Mouse (Mus musculus): Measurements from ENCODE around the gene Lbhd2. TPM values are rescaled to one million over a fixed set of nuclear protein-coding genes. Genes with fewer than 3 reads are reported as not detected.

Lbhd2 gene
- total and polyA plus RNA-seq, 3 experiments, result not detected

DNA sequence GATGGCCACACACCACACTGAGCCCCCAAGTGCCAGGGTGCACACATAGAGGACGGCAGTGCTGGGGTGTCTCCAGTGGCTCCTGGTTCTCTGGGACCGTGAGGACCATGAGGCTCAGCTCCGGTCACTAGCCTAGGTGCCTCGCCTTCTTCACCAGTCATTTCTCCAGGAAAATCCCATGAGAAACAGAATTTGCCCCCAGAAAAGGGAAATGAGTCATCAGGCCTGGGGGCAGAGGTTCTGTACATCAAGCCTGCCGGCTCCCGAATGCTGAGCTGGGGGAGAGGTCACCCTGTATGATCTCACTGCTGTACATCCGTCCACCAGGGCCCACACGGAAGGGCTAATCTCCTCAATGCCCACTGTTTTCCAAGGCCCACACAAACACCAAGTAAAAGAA, 49.3 kb downstream of the Lbhd2 start:
- in situ Hi-C loops (cut with MboI; ENCODE audit: low pct_ligation_motif_present, low pct_unique_long_range_greater_than_20kb, low sequenced_read_pairs), result no loop called here
- peaks cover 59% of the 10 kb centered on the region for H3K27me3 ChIP-seq (replicated peaks)

DNA sequence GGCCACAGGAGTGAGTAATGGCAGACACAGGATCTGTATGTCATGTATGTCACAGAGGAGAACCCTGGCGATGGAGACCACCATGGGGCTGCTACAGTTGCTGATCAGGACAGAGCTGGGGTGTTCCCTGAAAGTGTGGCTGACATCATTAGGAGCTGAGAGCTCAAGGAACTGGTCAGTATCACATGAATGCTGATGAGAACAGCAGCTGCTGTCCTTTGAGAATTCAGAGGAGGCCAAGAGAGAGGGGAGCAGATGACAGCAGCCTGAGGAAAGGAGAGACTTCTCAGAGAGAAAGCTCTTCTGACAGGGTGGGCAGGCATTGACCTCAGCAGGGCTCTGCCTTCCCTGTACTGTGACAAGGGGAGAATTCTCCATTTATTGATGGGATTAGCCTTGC, 51.1 kb downstream of the Lbhd2 start:
- Histone ChIP-seq H3K27ac (ENCODE audit: insufficient read depth, low read depth) (no peak overlapping the region), H3K4me1 (ENCODE audit: control insufficient read depth in 1 of 2, insufficient read depth in 2 of 2) (peaks cover 4 to 26% of the 10 kb centered on the region in 2 experiments; a peak in 3 of 4 replicates)

More for the DNA sequence above, 49.3 kb downstream of the Lbhd2 start:
- Histone ChIP-seq H3K9me3 (replicated peaks; ENCODE audit: low read length) (no peaks in the 10 kb centered on the region), H3K4me3 (replicated peaks in 1 of 3; ENCODE audit: low read depth in 2 of 3, low read length in 2 of 3, poor library complexity in 1 of 3) (no peak overlapping the region), H3K9ac (ENCODE audit: insufficient read depth, low read depth) (no peak overlapping the region), H3K4me1 (ENCODE audit: control insufficient read depth in 1 of 2, insufficient read depth in 2 of 2) (peaks cover 4 to 26% of the 10 kb centered on the region in 2 experiments; a peak in 3 of 4 replicates), H3K27ac (ENCODE audit: insufficient read depth, low read depth) (no peak overlapping the region), H3K4me2 (ENCODE audit: insufficient read depth, low read depth, poor library complexity, severe bottlenecking) (no peak overlapping the region), H3K79me2 (replicated peaks; ENCODE audit: control insufficient read depth, extremely low read depth, insufficient read depth, poor library complexity, severe bottlenecking) (no peaks in the 10 kb centered on the region), H3K36me3 (replicated peaks in 1 of 2; ENCODE audit: control insufficient read depth in 1 of 2, insufficient read depth in 1 of 2, low read length in 1 of 2) (peaks cover 0 to 8% of the 10 kb centered on the region in 2 experiments)
- no peak for DNase-seq (ENCODE audit: extremely low read depth)
- TF ChIP-seq RCOR1 (conservative IDR thresholded peaks at IDR 0.05; ENCODE audit: low read depth, low read length) (no peak), PAX5 (IDR thresholded peaks at IDR 0.05; ENCODE audit: low read length) (no peak), JUN (IDR thresholded peaks at IDR 0.05; ENCODE audit: insufficient read depth, low read depth, low read length) (no peak), MYC (IDR thresholded peaks at IDR 0.05; ENCODE audit: low read depth, low read length) (no peak), TCF12 (IDR thresholded peaks at IDR 0.05; ENCODE audit: low read depth, low read length) (no peak), ZKSCAN1 (IDR thresholded peaks at IDR 0.05; ENCODE audit: borderline replicate concordance, low read depth, low read length) (no peak), CHD2 (IDR thresholded peaks at IDR 0.05; ENCODE audit: low read length) (no peak), USF1 (IDR thresholded peaks at IDR 0.05; ENCODE audit: low read depth, low read length) (no peak), CHD1 (IDR thresholded peaks at IDR 0.05; ENCODE audit: low read depth, low read length) (no peak), MEF2A (IDR thresholded peaks at IDR 0.05; ENCODE audit: borderline replicate concordance, low read depth, low read length) (no peak), KAT2A (IDR thresholded peaks at IDR 0.05; ENCODE audit: insufficient replicate concordance, low read length) (no peak)
- dilution Hi-C loops (cut with MboI; ENCODE audit: extremely low pct_ligation_motif_present, extremely low pct_unique_long_range_greater_than_20kb, low sequenced_read_pairs), result no loop called here

More for the DNA sequence above, 51.1 kb downstream of the Lbhd2 start:
- no peak for DNase-seq (ENCODE audit: extremely low read depth)
- dilution Hi-C loops (cut with MboI; ENCODE audit: extremely low pct_ligation_motif_present, extremely low pct_unique_long_range_greater_than_20kb, low sequenced_read_pairs), result no loop called here
- TF ChIP-seq SIN3A (IDR thresholded peaks at IDR 0.05; ENCODE audit: low read length) (no peak), MXI1 (IDR thresholded peaks at IDR 0.05; ENCODE audit: low read depth, low read length) (no peak), RCOR1 (conservative IDR thresholded peaks at IDR 0.05; ENCODE audit: low read depth, low read length) (no peak)
- no peaks in the 10 kb centered on the region for H3K36me3 ChIP-seq (replicated peaks in 1 of 2; ENCODE audit: control insufficient read depth in 1 of 2, insufficient read depth in 1 of 2, low read length in 1 of 2)
- H3K27me3 ChIP-seq (replicated peaks), result peaks cover 53% of the 10 kb centered on the region
- H3K4me3 ChIP-seq (replicated peaks in 1 of 3; ENCODE audit: low read depth in 2 of 3, low read length in 2 of 3, poor library complexity in 1 of 3), result no peak overlapping the region
- in situ Hi-C loops (cut with MboI; ENCODE audit: low pct_ligation_motif_present, low pct_unique_long_range_greater_than_20kb, low sequenced_read_pairs), result no loop called here
- H3K79me2 ChIP-seq (replicated peaks; ENCODE audit: control insufficient read depth, extremely low read depth, insufficient read depth, poor library complexity, severe bottlenecking), result no peaks in the 10 kb centered on the region
- no peak overlapping the region for H3K9ac ChIP-seq (ENCODE audit: insufficient read depth, low read depth)
- H3K4me2 ChIP-seq (ENCODE audit: insufficient read depth, low read depth, poor library complexity, severe bottlenecking), result no peak overlapping the region
- no peaks in the 10 kb centered on the region for H3K9me3 ChIP-seq (replicated peaks; ENCODE audit: low read length)

Other genes with a start within 250 kb of the Lbhd2 start
- gene Traf3, start 240.4 kb upstream of the Lbhd2 start, total RNA-seq (2012; rRNA removed), result 17.5 and 21.4 TPM in 2 replicates
- 9.6 and 10.9 TPM in 2 replicates for gene Traf3, start 240.4 kb upstream of the Lbhd2 start, total RNA-seq (2014; rRNA removed)
- 30.6 and 33.1 TPM in 2 replicates for gene Traf3, start 240.4 kb upstream of the Lbhd2 start, polyA plus RNA-seq (2012; ENCODE audit: insufficient read length, low read depth)
- not detected in 2 replicates for gene 4930595D18Rik, start 222.3 kb upstream of the Lbhd2 start, total RNA-seq (2012; rRNA removed)
- gene 4930595D18Rik, start 222.3 kb upstream of the Lbhd2 start, total RNA-seq (2014; rRNA removed), result 0.43 TPM in 1 of 2 replicates, not detected in the other
- 0.57 and 0.61 TPM in 2 replicates for gene 4930595D18Rik, start 222.3 kb upstream of the Lbhd2 start, polyA plus RNA-seq (2012; ENCODE audit: insufficient read length, low read depth)
- gene Amn, start 135.7 kb upstream of the Lbhd2 start, total RNA-seq (2012; rRNA removed), result 0.55 and 1.1 TPM in 2 replicates
- gene Amn, start 135.7 kb upstream of the Lbhd2 start, total RNA-seq (2014; rRNA removed), result 0.62 TPM in 1 of 2 replicates, not detected in the other
- 0.61 and 0.79 TPM in 2 replicates for gene Amn, start 135.7 kb upstream of the Lbhd2 start, polyA plus RNA-seq (2012; ENCODE audit: insufficient read length, low read depth)
- 20.6 and 25.4 TPM in 2 replicates for gene Cdc42bpb, start 29.1 kb upstream of the Lbhd2 start, total RNA-seq (2012; rRNA removed)
- 12.9 and 16.7 TPM in 2 replicates for gene Cdc42bpb, start 29.1 kb upstream of the Lbhd2 start, total RNA-seq (2014; rRNA removed)
- gene Cdc42bpb, start 29.1 kb upstream of the Lbhd2 start, polyA plus RNA-seq (2012; ENCODE audit: insufficient read length, low read depth), result 22.9 and 29.7 TPM in 2 replicates
- 0.29 and 0.85 TPM in 2 replicates for gene Exoc3l4, start 10.2 kb downstream of the Lbhd2 start, total RNA-seq (2012; rRNA removed)
- gene Exoc3l4, start 10.2 kb downstream of the Lbhd2 start, total RNA-seq (2014; rRNA removed), result 0.80 and 1.2 TPM in 2 replicates
- gene Exoc3l4, start 10.2 kb downstream of the Lbhd2 start, polyA plus RNA-seq (2012; ENCODE audit: insufficient read length, low read depth), result 0.56 and 0.81 TPM in 2 replicates
- gene Tnfaip2, start 35.7 kb downstream of the Lbhd2 start, total RNA-seq (2012; rRNA removed), result 0.93 and 1.0 TPM in 2 replicates
- gene Tnfaip2, start 35.7 kb downstream of the Lbhd2 start, total RNA-seq (2014; rRNA removed), result 0.65 and 1.4 TPM in 2 replicates
- 2.5 and 2.6 TPM in 2 replicates for gene Tnfaip2, start 35.7 kb downstream of the Lbhd2 start, polyA plus RNA-seq (2012; ENCODE audit: insufficient read length, low read depth)
- gene Gm266, start 79.0 kb downstream of the Lbhd2 start, total RNA-seq (2012; rRNA removed), result not detected in 2 replicates
- not detected in 2 replicates for gene Gm266, start 79.0 kb downstream of the Lbhd2 start, total RNA-seq (2014; rRNA removed)
- not detected in 2 replicates for gene Gm266, start 79.0 kb downstream of the Lbhd2 start, polyA plus RNA-seq (2012; ENCODE audit: insufficient read length, low read depth)
- gene Eif5, start 131.2 kb downstream of the Lbhd2 start, total RNA-seq (2012; rRNA removed), result 118 and 129 TPM in 2 replicates
- 156 and 182 TPM in 2 replicates for gene Eif5, start 131.2 kb downstream of the Lbhd2 start, total RNA-seq (2014; rRNA removed)
- 282 and 284 TPM in 2 replicates for gene Eif5, start 131.2 kb downstream of the Lbhd2 start, polyA plus RNA-seq (2012; ENCODE audit: insufficient read length, low read depth)
- gene Mark3, start 167.7 kb downstream of the Lbhd2 start, total RNA-seq (2012; rRNA removed), result 40.2 and 43.7 TPM in 2 replicates
- gene Mark3, start 167.7 kb downstream of the Lbhd2 start, total RNA-seq (2014; rRNA removed), result 51.2 and 58.7 TPM in 2 replicates
- 34.3 and 40.7 TPM in 2 replicates for gene Mark3, start 167.7 kb downstream of the Lbhd2 start, polyA plus RNA-seq (2012; ENCODE audit: insufficient read length, low read depth)